8 mouse cellular contexts compared by ENCODE assay signal in genomic region chr12:117534087-117534751, GRCm38 (mm10). TPM values are rescaled to one million over a fixed set of nuclear protein-coding genes. Genes with fewer than 3 reads are reported as not detected.
DNase-seq lines count a peak whose midpoint lies in the region; ATAC-seq and TF ChIP-seq lines count a peak whose summit lies in the region.

No protein-coding gene starts in this region.

- no peaks in the 10 kb centered on the region for H3K36me3 ChIP-seq in hindbrain, postnatal 0 days (ENCODE audit: insufficient read depth, low read length)
- H3K36me3 ChIP-seq in small intestine, adult 2 months (ENCODE audit: control insufficient read depth, insufficient read depth, low read length): no peaks in the 10 kb centered on the region

- under 1% methylated on average over 62 of the region's 66 CpGs for WGBS in hindbrain, postnatal 0 days
- WGBS in small intestine, adult 2 months: 1% methylated on average over 66 of the region's 66 CpGs

- peaks cover 23% of the 10 kb centered on the region for H3K27me3 ChIP-seq in Patski
- no peaks in the 10 kb centered on the region for H3K27me3 ChIP-seq in hindbrain, postnatal 0 days (ENCODE audit: insufficient read depth, low read length)
- H3K27me3 ChIP-seq in small intestine, adult 2 months (ENCODE audit: control insufficient read depth, insufficient read depth, low read length): no peaks in the 10 kb centered on the region

- no peak for TF ChIP-seq CTCF in Patski (IDR thresholded peaks at IDR 0.05)
- no peak for TF ChIP-seq CTCF in hindbrain, postnatal 0 days (IDR thresholded peaks at IDR 0.05; ENCODE audit: low read depth)
- no peak for TF ChIP-seq CTCF in small intestine, adult 2 months (IDR thresholded peaks at IDR 0.05; ENCODE audit: extremely low read depth, insufficient read length, insufficient replicate concordance, low read depth, low read length)

- H3K9me3 ChIP-seq in hindbrain, postnatal 0 days (ENCODE audit: low read length): no peaks in the 10 kb centered on the region

- CTCF ChIA-PET in Patski (lab: Charles Lee): interaction anchor here (1.0 kb wide), 1 partner anchor 10 kb away, joined by 6 read pairs; no protein-coding TSS in a partner anchor

- ATAC-seq in Patski: peak; percentile 31
- ATAC-seq in hindbrain, postnatal 0 days: peak; percentile 79
- ATAC-seq in megakaryocyte progenitor cell, adult 5-6 weeks (replicated peaks; ENCODE audit: poor library complexity): peak; percentile 43

- peak overlapping the region; percentile 67 for H3K4me3 ChIP-seq in hindbrain, postnatal 0 days (ENCODE audit: low read length)
- peak overlapping the region; percentile 86 for H3K4me3 ChIP-seq in small intestine, adult 2 months (ENCODE audit: low read depth, low read length)

- in situ Hi-C loops in Patski (cut with MboI; ENCODE audit: low pct_unique_long_range_greater_than_20kb): no loop called here

- peak overlapping the region; percentile 67 for H3K27ac ChIP-seq in hindbrain, postnatal 0 days
- H3K27ac ChIP-seq in small intestine, adult 2 months (ENCODE audit: insufficient read depth, low read depth, low read length): peak overlapping the region; percentile 1; the same call in 1 of the 2 replicates

- peaks cover 6% of the 10 kb centered on the region; the same call in 1 of the 2 replicates for H3K4me1 ChIP-seq in hindbrain, postnatal 0 days (ENCODE audit: insufficient read depth, low read length)
- H3K4me1 ChIP-seq in small intestine, adult 2 months (ENCODE audit: control insufficient read depth, insufficient read depth, insufficient read length, low read length): peaks cover 3% of the 10 kb centered on the region; the same call in 1 of the 2 replicates

- H3K4me2 ChIP-seq in hindbrain, postnatal 0 days (ENCODE audit: low read depth, low read length): peak overlapping the region; percentile 87

- POLR2A ChIA-PET in Patski (lab: Charles Lee): no interaction called here

- no peak for TF ChIP-seq POLR2A in small intestine, adult 2 months (IDR thresholded peaks at IDR 0.05; ENCODE audit: low read depth, low read length)

- H3K9ac ChIP-seq in hindbrain, postnatal 0 days (replicated peaks; ENCODE audit: low read length): peak overlapping the region; percentile 65

- intact Hi-C loops in left cerebral cortex, postnatal 36 days (cut with DNase I): loop anchor here (2.0 to 5.0 kb wide), 4 partner anchors 33 to 95 kb away; no protein-coding TSS in a partner anchor

- no peak for DNase-seq in Patski (ENCODE audit: low read depth, low spot score)
- DNase-seq in cerebellum, adult 8-10 months: peak; percentile 2
- DNase-seq in frontal cortex, postnatal 25 days (ENCODE audit: low spot score in 2 of 2): peak; percentile 44 to 49
- DNase-seq in hindbrain, postnatal 0 days (ENCODE audit: low spot score): peak; percentile 37
- DNase-seq in left cerebral cortex, postnatal 36 days (ENCODE audit: low spot score in 2 of 2): peak; percentile 63 to 66
- no peak for DNase-seq in c-Kit-positive CD71-positive TER-119-positive erythroid progenitor cells, embryonic 14.5 days (ENCODE audit: low spot score)

RNA-seq across cellular contexts. Expression of gene Rapgef5, which starts 17.9 kb away (rescaled TPM):
- polyA plus RNA-seq in Patski (2021): 2.1 TPM
- 32.3 and 38.4 TPM in 2 replicates for total RNA-seq in hindbrain, postnatal 0 days (2014; rRNA removed)
- 25.3 and 25.5 TPM in 2 replicates for polyA plus RNA-seq in hindbrain, postnatal 0 days (2015; fragmentation: Nextera tagmentation; extraction: Ambion mirVana)
- 100 to 1,000 TPM; 156 to 162 TPM for total RNA-seq in left cerebral cortex, postnatal 36 days (2021)
- 3.0 and 4.9 TPM in 2 replicates for total RNA-seq in megakaryocyte progenitor cell, adult 5-6 weeks (2015)
- 3.6 and 5.9 TPM in 2 replicates for total RNA-seq in megakaryocyte progenitor cell, adult 5-6 weeks (2017)
- 2.4 and 4.7 TPM in 2 replicates for polyA plus RNA-seq in small intestine, adult 2 months (2012; rRNA removed)

Comparison
In these comparisons a context has a peak if more than half of its experiments do, and no peak if none do; other contexts are left out.
1. DNase-seq: peak in cerebellum, adult 8-10 months (single experiment), frontal cortex, postnatal 25 days (2 of 2), hindbrain, postnatal 0 days (single experiment) and left cerebral cortex, postnatal 36 days (2 of 2); none in Patski (single experiment) and c-Kit-positive CD71-positive TER-119-positive erythroid progenitor cells, embryonic 14.5 days (single experiment).
2. Peak in every context shown above with its lines, with median percentiles within 50 percentile points of each other: ATAC-seq.